Mouse (Mus musculus): ENCODE data around the gene Trafd1.
A peak's percentile ranks its signal among the peaks of the same experiment; 100 is the strongest.

Trafd1 gene

GRCm38 (mm10) chr5:121384757-121385460 is 523 bp downstream of the Trafd1 start:
- no peak for DNase-seq (ENCODE audit: low spot score in 2 of 2)

DNA sequence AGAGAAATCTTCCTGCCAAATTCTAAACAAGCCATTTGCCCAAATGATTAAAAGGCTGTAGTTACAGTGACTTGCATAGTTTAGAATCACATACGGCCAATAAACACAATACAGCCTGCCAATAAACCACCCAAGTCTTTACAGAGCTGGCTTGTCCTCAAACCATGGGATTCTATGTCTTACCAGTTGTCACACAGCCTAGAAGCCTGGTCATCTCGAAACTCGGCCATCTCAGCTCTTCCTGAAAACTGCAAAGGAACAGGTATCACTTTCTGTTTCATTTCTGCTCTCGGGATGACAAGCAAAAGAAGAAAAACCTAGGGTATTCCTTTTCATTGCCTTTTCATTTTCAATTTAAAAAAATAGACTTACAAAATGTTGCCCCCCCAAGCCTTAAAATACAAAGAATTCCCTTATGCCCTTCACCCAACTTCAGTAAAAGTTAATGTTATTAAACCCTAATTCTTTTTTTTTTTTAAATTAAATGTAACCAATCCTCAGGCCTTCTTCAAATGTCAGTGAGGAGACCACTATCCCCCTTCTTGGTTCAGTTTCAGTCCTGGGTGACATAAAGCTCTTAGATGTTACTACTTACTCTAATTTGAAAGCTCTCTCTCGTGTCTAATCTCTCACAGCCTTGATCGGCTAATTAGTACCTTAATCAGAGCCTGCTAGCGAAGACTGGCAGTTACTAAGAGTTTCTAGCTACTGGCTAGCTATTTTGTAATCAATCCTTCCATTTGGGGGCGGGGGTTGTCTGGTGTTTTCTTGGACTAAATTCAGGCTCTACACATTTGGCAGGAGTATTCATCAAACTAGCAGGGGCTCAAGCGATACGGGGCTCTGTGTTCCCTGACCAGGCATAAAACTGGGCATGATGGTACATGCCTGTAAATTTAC is 1.3 kb downstream of the Trafd1 start:
- no peak for DNase-seq (ENCODE audit: low spot score in 2 of 2)

- no peak for DNase-seq (ENCODE audit: low spot score in 2 of 2)
Measured at GRCm38 (mm10) chr5:121380692-121381091, 4.7 kb downstream of the Trafd1 start.

DNA sequence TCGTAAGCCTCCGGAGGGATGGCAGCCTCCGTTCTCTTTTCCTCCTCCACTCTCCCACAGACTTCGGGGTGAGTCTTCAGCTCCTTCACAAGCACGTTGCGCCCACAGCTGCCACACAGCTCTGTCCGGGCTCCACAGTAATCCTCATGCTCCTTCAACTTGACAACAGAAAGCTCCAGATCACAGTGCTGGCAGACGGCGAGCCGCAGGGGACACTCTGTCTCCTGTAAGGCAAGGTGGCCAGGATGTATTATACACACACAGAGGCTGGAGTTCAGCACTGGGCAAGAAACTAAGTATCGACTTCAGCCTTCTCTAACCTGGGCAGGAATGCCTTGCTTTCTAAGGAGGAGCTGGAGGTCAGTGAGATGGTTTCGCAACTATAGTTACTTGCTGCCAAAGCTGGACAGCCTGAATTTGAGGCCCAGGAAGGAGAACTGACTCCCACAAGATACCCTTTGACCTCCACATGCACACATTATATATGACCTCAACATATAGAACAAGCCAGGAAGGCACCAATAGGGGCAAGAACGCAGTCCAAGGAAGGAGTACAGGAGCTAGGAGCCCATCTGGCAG is 6.7 kb downstream of the Trafd1 start:
- no peak for DNase-seq (ENCODE audit: low spot score in 2 of 2)

- DNase-seq (ENCODE audit: low spot score in 2 of 2): peak in 1 of 2 experiments; percentile 27
Measured at GRCm38 (mm10) chr5:121376972-121377371, 8.5 kb downstream of the Trafd1 start.

- no peak for DNase-seq (ENCODE audit: low spot score in 2 of 2)
Measured at GRCm38 (mm10) chr5:121374790-121375189, 10.6 kb downstream of the Trafd1 start.

GRCm38 (mm10) chr5:121371712-121372111 is 13.7 kb downstream of the Trafd1 start:
- DNase-seq (ENCODE audit: low spot score in 2 of 2): no peak

- DNase-seq (ENCODE audit: low spot score in 2 of 2): no peak
Measured at GRCm38 (mm10) chr5:121367255-121367654, 18.2 kb downstream of the Trafd1 start.

DNA sequence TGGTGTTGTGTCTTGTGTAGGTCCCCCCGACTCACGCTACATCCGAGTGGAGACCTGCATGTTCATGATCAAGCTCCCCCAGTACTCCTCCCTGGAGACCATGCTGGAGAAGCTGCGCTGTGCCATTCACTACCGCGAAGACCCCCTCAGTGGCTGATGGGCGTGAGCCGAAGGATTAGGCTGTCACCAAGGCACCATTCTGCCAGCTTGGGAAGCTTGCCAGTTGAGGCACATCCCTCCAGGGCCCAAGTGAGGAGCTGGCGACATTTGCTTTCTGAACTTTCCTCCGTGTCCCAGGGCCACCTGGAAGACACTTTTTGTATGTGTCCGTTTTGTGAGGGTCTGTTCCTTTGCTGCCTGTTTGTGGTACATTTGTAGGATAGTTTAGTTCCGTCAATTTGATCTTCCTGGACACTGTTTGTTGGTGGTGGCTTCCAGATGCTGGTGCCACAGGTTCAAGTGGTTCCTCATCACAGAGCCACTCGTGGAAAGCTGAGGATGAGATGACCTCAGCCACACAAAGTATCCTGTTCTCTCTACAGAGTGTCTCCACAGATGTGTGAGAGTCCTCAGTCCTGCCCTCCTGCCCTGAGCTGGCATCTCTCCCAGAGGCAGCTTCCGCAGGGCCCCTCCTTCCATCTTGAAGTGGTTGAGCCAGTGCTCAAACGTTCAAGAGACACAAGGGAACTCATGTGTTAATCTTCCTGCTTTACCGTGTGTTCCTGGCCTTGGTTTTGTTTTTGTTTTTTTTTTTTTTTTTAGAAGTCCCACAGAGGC is 18.8 kb downstream of the Trafd1 start:
- DNase-seq (ENCODE audit: low spot score in 2 of 2): peak in 1 of 2 experiments; percentile 36

GRCm38 (mm10) chr5:121363441-121363840 is 22.0 kb downstream of the Trafd1 start:
- no peak for DNase-seq (ENCODE audit: low spot score in 2 of 2)

GRCm38 (mm10) chr5:121361696-121362095 is 23.7 kb downstream of the Trafd1 start:
- no peak for DNase-seq (ENCODE audit: low spot score in 2 of 2)

GRCm38 (mm10) chr5:121359229-121359628 is 26.2 kb downstream of the Trafd1 start:
- DNase-seq (ENCODE audit: low spot score in 2 of 2): no peak

DNA sequence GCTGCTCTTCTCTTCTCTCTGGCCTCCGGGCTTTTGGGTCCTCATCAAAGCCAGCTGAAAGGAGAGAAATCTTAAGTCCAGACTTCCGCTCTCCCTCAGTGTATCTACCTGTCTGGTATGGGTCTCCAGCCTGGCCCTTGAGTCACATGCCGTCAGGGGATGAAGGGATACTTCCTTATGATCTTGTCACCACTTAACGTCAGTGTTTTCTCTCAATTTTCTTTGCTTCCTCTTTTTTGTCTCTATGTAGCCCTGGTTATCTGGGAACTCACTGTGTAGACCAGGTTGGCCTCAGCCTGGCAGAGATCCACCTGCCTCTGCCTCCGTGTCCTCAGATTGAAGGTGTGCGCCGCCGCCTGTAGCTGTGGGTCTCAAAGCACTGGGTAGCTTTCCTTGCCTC is 41.4 kb downstream of the Trafd1 start:
- no peak for DNase-seq (ENCODE audit: low spot score in 2 of 2)

DNA sequence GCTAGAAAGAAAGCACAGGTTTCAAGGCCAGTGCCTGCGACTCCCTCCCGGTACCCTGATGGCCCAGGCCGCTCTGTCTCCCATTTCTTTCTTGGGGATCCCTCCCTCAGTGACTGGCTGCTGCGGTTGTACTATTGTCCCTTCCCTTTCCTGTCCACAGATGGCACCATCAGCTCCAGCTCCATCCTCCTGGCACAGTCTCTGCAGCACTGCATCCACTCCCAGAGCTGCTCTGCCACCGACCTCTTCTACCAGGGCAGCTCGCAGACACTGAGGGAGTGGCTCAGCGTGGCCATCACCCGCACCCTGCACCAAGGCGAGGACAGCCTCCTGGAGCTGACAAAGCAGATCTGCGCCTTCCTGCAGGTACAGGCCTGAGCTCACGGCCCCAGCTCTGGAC is 42.9 kb downstream of the Trafd1 start:
- no peak for DNase-seq (ENCODE audit: low spot score in 2 of 2)

GRCm38 (mm10) chr5:121340965-121341473 is 44.4 kb downstream of the Trafd1 start:
- DNase-seq (ENCODE audit: low spot score in 2 of 2): no peak

DNA sequence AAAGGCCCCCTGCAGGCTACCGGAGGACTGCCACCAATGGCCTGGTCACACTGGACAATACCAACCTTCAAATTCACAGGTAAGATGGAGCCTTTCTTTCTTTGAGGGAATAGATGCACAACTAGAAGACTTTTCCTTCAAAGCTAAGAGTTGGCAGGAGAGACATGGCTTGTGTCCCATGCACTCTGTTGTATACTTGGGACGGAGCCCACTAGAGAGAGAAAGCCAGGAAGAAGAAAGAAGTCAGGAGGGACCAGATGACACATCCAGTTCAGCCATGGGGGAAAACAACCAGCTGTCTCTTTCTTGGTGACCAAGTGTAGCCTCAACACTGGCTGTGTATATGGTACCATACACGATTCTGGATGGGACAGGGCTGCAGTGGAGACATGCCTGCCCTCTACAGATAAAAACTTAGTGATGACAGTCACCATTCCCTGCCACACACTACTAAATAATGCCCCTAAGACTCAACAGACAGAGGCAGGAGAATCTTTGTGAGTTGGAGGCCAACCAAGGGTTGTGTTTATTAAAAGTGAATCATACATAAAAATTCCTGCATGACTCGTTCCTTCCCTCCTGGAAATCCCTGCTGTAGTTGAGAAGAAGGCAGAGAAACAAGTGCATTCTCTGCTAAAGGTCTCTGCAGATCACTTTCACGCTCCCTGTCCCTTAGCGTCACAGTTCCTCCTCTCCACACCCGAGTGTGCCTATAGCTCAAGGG is 45.8 kb downstream of the Trafd1 start:
- no peak for DNase-seq (ENCODE audit: low spot score in 2 of 2)

GRCm38 (mm10) chr5:121336776-121337175 is 48.7 kb downstream of the Trafd1 start:
- no peak for DNase-seq (ENCODE audit: low spot score in 2 of 2)

- DNase-seq (ENCODE audit: low spot score in 2 of 2): no peak
Measured at GRCm38 (mm10) chr5:121336009-121336408, 49.4 kb downstream of the Trafd1 start.

GRCm38 (mm10) chr5:121335426-121335825 is 50.0 kb downstream of the Trafd1 start:
- no peak for DNase-seq (ENCODE audit: low spot score in 2 of 2)

DNA sequence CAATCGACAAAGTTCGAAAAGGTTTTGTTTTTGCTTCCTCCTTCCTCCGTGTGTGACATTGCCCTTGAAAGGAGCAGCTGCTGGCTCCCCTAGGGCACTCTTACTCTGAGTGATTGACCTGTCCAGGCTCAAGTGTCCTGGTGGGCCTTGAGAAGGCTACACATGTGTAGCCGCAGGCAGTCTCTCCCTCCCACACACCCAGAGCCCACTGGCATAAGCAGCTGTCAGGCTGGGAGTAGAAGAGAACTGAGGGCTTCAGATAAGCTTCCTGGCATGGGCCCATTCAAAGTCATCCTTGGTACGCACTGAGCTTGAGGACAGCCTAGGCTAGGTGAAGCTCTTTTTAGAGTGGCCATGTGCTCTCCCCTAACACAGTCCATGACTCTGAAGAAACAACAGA is 51.0 kb downstream of the Trafd1 start:
- DNase-seq (ENCODE audit: low spot score in 2 of 2): no peak

GRCm38 (mm10) chr5:121333976-121334375 is 51.5 kb downstream of the Trafd1 start:
- DNase-seq (ENCODE audit: low spot score in 2 of 2): no peak

All from cerebellum, postnatal 4 days (tissue).